Mouse (Mus musculus) layer of hippocampus, adult 9-11 months (tissue): Measurements from ENCODE around the gene Usp2.

Source experiments
- DNase-seq: peaks from one replicate; pipeline ENCODE4 v3.0.0; 2022

Gene Usp2

DNA sequence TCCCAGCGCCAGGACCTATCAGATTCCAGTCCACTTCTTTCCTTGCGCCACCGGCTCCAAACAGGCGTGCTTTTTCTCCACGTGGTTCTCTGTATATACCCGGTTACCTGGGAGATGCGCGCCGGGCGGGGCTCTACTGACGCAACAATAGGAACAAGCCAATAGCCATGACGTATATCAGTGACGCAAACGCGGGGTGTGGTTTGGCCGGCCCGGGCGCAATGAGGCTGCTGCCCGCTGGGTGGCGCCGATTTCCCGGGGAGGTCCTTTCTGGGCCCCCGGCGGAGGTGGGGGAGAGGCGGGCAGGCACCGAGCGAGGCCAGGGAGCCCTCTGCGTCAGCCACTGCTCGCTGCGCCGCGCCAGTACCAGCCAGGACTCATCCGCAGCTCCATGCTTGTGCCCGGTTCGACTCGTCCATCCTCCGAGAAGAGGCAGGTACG lies at the start of gene Usp2:
TSS of gene Usp2 (plus strand) at position 237 of the 441 bp plus-strand sequence.
- DNase-seq: peak; percentile 100

DNA sequence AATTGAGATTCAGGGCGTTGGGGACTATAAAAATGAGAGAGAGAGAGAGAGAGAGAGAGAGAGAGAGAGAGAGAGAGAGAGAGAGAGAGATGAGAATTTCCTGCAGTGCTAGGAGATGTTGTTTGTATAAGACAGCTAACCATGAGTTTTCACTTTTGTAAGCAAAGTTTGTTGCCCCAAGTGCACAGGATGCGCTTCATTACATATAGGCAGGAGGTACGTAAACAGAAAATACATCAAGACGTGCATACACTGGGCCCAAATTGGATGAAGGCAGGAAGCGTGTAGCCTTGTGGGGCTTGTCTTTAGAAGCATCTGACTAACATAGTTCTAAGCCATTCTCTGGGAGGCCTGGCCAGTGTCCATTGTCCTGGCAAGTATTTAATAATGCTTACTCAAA lies 49.0 kb upstream of the Usp2 start:
- DNase-seq: no peak

DNA sequence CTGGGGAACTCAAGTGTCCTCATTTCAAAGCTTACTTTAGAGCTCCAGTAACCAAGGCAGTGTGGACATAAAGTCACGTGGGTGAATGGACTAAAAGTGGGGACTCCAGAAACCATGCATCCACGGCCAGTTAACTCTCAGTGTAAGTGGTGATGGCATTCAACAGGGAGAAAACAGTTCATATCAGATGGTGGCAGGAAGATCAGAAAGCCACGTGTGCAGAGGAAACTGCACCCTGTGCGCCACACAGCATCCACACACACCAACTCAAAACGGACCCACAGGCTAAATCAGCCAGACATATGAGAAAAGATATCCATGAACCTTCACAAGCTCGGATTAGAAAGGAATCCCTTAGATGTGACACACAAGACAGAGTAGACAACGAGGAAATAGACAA lies 46.8 kb upstream of the Usp2 start:
- no peak for DNase-seq

DNA sequence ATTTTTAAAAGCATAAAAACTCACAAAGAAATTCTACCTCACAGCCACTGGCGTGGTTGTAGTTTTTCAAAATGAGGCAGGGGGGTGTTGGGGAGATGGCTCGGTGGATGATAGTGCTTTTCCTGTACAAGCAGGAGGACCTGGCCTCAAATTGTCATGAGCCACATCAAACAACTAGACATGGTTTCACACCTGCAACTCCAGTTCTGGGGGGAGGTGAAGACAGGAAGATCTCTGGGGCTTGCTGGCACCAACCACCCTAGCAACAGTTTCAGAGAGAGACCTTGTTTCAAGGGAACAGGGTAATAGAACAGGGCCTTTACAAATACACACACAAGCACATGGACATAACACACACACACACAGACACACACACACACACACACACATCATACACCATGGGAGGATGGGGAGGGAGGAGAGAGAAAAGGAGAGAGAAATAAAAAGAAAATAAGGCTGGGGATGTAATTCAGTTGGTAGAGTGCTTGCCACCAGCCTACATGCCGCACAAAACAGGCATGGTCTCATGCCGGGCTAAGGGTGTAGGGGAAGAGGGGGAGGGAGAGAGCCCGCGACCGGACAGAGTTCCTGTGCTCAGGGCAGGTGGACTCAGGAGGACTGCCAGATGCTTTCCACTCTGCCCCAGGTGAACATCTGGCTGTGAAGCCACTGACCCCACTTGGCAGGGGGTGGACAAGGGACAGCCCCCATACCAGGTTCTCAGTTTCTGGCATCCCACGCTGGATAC lies 44.5 kb upstream of the Usp2 start:
- DNase-seq: no peak

DNA sequence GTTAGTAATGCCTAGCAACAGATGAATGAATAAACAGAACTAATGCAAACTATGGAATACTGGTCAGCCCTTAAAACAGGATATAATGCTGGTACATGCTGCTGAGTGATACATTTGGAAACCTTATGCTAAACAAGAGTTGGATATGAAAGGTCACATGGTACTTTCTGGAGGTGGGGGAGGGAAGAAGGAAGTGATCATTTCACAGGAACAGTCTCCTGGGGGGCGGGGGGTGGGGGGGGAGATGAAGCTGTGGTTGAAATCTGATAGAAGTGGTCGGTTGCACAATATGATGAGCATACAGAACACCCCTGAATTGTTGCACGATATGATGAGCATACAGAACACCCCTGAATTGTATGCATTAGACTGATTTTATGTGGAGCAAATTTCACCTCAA lies 42.7 kb upstream of the Usp2 start:
- no peak for DNase-seq

DNA sequence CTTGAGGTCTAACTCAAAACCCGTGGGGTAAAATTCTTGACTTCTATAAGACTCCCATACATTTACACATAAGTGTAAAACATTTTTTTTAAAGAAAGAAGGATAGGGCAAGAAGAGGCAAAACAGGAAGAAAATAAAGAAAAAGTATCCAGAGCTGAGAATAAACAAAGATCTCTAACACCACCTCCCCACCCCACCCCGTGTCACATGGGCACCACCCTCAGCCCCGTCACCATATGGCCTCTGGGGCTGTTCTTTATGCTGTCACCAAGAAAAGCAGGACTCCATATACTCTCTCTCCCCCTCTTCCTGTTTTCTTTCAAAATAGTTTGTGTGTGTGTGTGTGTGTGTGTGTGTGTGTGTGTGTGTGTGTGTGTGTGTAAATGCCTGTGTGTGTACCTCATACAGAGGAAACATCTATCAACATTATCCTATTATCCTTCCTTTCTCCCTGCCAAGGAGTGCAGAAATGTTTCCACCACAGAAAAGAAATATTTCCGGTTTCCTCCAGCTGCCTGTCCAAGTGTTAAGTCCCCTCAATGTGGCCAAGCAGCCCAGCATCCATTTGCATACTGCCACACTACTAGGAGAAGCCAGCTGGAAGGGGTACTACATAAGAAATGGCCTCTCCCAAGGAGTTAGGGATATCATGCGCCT lies 37.1 kb upstream of the Usp2 start:
- DNase-seq: no peak

DNA sequence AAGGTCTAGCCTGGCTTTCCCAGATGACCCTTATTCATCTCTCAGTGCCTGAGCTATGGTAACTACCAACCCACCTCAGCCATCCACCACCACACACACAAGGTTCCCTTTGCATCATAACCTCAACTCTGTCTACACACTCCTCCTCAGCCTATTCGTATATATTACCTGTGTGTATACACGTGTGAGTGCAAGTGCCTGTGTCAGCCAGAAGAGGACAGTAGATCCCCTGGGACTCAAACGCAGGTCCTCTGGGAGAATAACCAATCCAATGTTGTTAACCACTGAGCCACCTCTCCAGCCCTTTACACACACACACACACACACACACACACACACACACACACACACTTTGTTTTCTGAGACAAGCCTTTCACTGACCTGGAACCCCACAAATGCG lies 36.2 kb upstream of the Usp2 start:
- no peak for DNase-seq

DNA sequence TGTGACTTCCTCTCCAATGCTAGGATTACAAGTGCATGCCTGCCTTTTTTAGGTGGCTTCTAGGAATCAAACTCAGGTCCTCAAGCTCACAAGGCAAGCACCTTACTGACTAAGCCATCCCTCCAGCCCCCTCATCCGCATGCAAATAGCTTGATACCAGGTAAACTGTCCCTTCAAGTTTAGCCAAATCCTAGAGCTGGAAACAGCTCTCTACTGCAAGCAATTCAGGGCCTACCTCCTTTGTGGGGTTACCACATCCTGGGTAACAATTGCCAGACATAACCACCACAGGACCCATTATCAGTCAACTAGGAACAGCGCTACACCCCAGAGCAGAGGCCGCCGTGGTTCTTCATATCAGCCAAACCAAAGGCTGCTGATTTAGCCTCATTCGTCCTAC lies 35.7 kb upstream of the Usp2 start:
- no peak for DNase-seq

DNA sequence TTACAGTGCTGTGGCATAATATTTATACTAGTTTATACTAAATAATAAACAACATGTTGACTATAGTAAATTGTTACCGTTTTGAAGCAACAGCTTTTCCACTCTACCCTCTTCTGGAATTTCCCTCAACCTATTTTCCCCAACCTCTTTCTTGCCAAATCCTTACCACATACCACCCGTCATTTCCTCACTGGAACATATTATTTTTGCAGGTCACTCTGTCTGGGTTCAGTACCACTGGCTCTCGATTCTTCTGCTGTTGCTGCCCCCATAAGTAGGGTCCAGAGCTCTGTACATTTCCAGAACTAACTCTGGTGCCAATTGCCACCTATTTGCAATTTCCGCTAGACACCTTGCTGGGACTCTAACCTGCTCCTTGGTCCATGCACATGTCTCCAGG lies 34.9 kb upstream of the Usp2 start:
- DNase-seq: no peak

DNA sequence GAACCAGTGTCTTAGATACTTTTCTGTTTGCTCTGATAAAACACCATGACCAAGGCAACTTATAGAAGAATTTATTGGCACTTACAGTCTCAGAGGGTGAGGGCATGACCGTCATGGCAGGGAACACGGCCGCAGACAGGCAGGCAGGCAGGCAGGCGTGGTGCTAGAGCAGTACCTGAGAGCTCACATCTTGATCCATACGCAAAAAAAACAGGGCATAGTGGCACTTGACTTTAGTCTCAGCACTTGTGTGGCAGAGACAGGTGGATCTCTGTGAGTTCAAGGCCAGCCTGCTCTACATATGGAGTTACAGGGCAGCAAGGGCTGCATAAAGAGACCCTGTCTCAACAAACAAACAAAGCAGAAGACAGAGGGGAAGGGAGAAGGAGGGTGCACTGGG lies 33.5 kb upstream of the Usp2 start:
- DNase-seq: no peak

DNA sequence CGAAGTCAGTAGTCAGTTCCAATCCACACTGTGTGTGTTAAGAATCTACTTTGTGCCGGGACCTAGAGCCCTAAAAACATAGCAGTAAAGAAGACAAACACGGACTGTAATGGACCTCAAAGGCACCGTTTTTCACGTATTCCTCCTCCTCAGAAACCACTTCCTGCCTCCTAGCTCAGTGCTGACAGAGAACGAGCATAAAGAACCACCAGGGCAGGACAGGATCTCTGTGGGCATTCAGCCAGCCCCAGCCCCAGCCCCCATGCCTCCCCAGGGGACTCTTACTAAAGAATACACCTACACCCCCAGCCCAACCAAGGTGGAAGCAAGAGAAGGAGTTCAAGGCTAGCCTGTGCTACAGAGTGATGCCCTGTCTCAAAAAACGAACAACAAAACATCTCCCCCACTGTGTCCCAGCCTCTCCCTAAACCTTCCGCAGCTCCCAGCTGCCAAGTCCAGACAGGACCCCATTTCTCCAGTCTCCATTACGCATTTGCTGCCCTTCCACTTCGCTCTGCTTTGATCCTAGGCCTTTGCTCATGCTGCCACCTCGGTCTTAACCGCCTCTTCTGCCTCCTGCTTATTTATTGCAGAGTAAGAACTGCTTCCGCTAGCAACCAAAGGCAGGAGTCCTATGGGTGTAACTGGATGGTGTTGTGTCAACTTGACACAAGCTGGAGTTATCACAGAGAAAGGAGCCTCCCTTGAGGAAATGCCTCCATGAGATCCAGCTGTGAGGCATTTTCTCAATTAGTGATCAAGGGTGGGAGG lies 32.7 kb upstream of the Usp2 start:
- DNase-seq: no peak

DNA sequence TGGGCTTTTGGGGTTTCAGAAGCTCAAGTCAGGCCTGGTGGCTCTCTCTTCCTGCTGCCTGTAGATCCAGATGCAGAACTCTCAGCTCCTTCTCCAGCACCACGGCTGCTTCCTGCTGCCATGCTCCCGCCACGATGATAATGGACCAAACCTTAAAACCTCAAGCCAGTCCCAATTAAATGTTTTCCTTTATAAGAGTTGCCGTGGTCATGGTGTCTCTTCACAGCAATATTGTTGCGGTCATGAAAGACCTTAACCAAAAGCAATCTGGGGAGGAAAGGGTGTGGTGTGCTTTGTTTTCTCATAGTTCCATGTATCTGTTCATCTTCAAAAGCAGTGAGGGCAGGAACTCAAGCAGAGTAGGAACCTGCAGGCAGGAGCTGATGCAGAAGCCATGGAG lies 29.7 kb upstream of the Usp2 start:
- DNase-seq: no peak

DNA sequence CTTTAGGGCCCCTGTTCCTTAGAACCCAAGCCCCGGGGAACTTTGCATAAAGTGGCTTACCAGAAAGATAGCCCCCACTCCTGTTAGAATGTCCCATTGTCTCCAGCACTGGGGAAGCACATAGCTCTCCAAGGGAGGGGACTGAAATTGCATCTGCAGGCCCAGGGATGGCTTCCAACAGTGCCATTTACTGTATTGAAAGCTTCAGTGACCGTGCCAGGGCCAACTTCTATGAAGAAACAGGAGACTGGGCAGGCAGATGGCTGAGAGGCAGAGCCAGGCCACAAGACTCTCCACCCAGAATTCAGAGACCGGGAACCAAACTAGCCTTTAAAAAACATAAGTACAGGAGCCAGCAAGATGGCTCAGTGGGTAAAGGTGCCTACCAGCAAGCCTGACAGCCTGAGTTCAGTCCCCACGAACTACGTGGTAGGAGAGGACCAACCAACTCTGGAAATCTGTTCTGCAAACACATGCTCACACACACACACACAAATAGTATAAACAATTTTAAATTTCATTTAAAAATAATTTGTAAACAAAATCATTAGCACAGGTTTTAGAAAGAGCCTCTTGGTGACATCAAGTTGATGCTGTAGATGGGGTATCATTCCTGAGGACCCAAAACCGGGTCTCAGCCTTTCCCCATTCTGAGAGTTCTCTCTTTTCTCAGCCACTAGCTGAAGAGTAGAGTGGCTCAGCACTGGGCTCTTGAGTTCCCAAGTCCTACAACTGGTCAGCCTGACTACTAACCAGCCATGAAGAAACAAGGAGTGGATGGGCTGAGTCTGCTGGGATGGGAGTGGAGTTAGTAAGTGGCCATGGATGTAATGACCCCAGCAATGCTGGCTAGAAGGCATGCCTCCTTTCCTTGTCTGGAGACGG lies 25.1 kb upstream of the Usp2 start:
- peak; percentile 96 for DNase-seq

DNA sequence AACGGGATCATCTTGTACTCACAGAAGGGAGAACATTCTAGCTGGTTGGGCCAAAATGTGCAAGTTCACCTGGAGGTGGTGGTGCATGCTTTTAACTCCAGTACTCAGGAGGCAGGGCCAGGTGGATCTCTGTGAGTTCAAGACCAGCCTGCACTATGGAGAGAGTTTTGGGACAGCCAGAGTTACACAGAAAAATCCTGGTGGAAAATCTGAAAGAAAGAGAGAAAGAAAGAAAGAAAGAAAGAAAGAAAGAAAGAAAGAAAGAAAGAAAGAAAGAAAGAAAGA lies 24.5 kb upstream of the Usp2 start:
- DNase-seq: peak; percentile 96

DNA sequence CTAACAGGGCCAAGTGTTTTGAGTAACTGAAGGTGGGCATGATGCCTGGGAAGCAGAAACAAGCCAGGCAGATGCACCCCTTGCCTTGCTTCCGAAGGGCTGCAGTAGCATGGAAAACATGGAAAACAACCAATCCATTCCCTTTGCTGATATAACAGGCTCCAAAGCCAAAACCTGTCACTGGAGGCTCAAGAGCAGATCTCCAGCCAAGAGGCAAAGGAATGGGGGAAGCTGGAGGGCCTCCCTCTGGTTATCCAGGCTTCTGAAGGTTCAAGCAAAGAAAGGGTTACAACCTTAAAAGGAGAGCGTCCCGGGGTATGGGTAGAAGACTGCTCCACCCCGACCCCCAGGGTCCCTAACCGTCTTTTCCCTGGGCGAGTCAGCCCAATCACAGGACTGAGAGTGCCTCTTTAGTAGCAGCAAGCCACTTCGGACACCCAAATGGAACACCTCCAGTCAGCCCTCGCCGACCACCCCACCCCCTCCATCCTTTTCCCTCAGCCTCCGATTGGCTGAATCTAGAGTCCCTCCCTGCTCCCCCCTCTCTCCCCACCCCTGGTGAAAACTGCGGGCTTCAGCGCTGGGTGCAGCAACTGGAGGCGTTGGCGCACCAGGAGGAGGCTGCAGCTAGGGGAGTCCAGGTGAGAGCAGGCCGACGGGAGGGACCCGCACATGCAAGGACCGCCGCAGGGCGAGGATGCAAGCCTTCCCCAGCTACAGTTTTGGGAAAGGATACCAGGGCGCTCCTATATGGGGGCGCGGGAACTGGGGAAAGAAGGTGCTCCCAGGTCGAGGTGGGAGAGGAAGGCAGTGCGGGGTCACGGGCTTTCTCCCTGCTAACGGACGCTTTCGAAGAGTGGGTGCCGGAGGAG lies 23.7 kb upstream of the Usp2 start, which contains the start of gene Thy1:
TSS of gene Thy1 (plus strand) at position 549 of the 872 bp plus-strand sequence.
- DNase-seq: peak; percentile 100

DNA sequence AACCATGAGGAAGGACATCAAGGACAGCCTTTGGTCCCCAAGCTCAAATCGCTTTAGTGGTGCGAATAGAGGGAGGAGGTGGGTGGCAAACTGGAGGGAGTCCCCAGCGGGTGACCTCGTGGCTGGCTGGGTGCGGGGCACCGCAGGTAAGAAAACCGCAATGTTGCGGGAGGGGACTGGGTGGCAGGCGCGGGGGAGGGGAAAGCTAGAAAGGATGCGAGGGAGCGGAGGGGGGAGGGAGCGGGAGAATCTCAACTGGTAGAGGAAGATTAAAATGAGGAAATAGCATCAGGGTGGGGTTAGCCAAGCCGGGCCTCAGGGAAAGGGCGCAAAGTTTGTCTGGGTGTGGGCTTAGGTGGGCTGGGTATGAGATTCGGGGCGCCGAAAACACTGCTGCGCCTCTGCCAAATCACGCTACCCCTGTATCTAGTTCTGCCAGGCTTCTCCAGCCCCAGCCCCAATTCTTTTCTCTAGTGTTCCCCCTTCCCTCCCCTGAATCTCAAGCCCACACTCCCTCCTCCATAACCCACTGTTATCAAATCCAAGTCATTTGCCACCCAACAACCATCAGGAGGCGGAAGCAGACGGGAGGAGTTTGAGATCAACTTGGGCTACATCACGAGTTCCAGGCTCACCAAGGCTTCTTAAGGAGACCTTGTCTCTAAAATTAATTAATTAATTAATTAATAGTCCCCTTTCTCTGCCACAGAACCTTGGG lies 23.0 kb upstream of the Usp2 start:
- peak; percentile 99 for DNase-seq

DNA sequence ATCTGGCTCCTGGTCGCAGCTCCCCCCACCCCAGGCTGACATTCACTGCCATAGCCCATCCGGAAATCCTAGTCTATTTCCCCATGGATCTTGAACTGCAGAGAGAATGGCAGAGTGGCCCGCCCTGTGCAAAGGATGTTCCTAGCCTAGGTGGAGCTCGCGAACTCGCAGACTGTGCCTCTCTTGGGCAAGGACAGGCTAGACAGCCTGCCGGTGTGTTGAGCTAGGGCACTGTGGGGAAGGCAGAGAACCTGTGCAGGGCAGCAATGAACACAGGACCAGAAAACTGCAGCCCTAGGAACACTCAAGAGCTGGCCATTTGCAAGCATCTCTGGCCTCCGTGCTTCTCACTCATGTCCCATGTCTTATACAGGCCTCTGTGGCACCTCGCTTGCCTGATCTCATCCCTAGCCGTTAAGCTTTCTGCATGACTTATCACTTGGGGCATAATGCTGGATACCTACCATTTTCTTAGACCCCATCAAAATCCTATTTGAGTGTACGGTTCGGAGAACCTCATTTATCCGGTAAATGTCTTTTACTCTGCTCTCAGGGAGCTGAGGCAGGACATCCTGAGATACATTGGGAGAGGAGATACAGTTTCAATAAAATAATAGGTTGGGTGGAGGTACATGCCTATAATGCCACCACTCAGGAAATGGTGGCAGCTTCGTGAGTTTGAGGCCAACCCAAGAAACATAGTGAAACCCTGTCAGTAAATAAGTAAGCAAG lies 22.2 kb upstream of the Usp2 start:
- DNase-seq: peak; percentile 100

DNA sequence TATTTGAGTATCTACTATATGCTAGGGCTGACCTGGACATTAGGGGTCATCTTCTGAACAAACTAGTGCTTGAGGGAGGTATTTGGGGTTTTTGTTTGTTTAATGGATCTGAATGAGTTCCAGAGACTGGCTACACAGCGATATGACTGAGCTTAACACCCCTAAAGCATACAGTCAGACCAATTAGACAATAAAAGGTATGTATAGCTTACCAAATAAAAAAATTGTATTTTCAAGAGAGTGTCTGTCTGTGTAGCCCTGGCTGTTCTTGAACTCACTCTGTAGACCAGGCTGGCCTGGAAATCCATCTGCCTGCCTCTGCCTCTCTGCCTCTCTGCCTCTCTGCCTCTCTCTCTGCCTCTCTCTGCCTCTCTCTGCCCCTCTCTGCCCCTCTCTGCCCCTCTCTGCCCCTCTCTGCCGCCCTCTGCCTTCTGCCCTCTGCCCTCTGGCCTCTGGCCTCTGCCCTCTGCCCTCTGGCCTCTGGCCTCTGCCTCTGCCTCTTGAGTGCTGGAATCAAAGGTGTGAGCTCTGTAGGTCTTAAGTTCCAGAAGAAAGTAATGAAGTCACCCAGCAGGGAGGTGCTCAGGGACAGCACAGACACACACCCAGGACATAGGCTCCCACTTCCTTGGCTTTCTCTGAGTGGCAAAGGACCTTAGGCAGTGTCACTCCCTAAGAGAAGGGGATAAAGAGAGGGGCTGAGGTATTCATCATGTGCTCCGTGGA lies 21.5 kb upstream of the Usp2 start:
- peak; percentile 97 for DNase-seq

DNA sequence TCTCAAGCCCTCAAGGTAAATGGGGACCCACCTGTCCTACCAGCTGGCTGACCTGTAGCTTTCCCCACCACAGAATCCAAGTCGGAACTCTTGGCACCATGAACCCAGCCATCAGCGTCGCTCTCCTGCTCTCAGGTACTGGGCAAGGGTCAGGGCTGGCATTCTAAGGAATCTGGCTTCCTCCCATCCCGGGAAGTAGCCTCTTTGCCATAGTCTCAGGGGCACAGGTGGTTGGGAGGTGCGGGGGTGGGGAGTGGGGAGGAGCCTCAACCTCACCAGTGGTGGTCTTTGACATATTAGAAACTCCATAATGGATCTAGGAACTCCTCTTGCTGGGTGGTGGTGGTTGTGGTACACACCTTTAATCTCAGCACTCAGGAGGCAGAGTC lies 20.9 kb upstream of the Usp2 start:
- no peak for DNase-seq

DNA sequence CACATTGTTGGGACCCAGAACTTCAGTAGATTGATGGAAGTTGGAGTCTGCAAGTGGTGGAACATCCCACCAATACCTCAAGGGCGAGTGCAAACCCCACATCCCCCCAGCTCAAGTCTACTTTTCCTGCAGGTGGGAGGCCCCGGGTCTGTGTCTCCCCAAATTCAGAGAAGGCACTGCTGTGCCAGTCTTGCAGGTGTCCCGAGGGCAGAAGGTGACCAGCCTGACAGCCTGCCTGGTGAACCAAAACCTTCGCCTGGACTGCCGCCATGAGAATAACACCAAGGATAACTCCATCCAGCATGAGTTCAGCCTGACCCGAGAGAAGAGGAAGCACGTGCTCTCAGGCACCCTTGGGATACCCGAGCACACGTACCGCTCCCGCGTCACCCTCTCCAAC lies 20.4 kb upstream of the Usp2 start:
- DNase-seq: no peak
